Mouse (Mus musculus) brown adipose tissue, adult 24 weeks (tissue): ENCODE data around the gene Dusp15. TPM values are rescaled to one million over a fixed set of nuclear protein-coding genes. Genes with fewer than 3 reads are reported as not detected.
A peak's percentile ranks its signal among the peaks of the same experiment; 100 is the strongest.

Experiments used
- H3K27ac ChIP-seq: fragments of 200-500 bp; replicated peaks from 2 replicates; pipeline ENCODE4 v1.5.1; 2012; ENCODE audit warnings: low read depth, mild to moderate bottlenecking, low read length
- H3K4me1 ChIP-seq: fragments of 200-500 bp; 2 replicates; pipeline ENCODE4 v1.6.1; 2012; ENCODE audit warnings: low read length, mixed read lengths; ENCODE audit not compliant: control insufficient read depth, insufficient read depth, insufficient read length
- H3K4me3 ChIP-seq: fragments of 200-500 bp; 2 replicates; pipeline ENCODE4 v1.5.1; 2012; ENCODE audit warnings: low read depth, mild to moderate bottlenecking, low read length, moderate library complexity; ENCODE audit not compliant: insufficient read depth
- polyA plus RNA-seq: library from polyadenylated mRNA; stranded (reverse); fragments of >200 nt; gene quantifications from 2 replicates; pipeline ENCODE4 v1.2.4, GENCODE M21; 2012; ENCODE audit not compliant: missing spikeins, insufficient read depth, insufficient read length

Gene Dusp15
- not detected in 2 replicates for polyA plus RNA-seq

DNA sequence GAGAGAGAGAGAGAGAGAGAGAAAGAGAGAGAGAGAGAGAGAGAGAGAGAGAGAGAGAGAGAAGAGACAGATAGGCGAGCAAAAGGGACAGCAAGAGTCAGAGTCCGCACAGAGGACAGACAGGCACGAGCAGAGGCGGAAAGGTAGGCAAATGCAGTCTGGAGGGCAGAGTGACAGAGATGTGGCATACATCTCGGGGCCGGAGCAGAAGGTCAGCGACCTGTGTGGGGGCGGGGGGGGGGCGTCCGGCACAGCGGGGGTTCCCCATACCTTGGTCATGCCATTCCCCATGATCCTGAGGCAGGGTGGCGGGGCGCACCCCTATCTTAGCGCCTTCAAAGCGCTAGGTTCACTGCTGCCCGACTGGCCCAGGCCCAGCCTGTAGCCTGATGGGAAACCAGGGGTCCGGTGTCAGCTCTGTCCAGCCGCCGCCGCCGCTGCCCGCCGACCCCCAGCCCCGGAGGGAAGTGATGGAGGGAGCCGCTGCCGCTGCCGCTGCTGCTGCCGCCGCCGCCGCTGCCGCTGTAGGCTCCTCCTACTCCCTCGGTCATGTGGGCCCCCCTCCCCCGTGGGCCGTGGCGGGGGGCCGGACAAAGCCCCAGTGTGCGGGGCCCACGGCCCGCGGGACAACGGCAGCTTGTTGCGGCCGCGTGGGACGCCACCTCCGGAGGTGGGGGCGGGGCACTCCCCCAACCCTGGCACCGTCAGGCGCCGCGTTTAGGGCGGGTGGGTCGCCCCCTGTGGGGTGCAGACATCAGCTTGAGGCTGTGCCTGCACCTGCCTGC lies at the start of gene Dusp15:
Gene Dusp15, minus strand, starts transcription at position 634 of the 785 bp plus-strand sequence.
- H3K4me3 ChIP-seq = peak within 1 kb of the TSS; percentile 47
- H3K27ac ChIP-seq = no peak within 1 kb of the TSS
- H3K4me1 ChIP-seq = peaks cover 4% of the 10 kb centered on the region; the same call in 1 of the 2 replicates

DNA sequence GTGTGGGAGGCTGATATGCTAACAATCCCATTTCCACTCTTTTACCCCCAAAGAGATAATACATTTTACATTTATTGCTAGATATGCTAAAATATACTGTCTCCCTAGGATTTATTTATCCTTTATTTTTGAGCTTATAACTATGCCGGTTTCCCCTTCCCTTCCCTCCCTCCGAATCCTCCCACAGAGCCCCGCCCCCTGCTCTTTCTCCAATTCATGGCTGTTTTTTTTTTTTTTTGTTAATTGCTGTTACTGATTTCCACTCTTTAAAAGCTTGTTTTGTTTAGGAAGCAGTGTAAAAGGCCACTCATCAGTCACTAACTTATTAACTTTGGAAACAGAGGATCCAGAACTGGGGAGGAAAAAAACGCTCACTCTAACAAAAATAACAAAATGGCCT lies 45.5 kb upstream of the Dusp15 start:
- H3K4me1 ChIP-seq = no peaks in the 10 kb centered on the region
- no peak overlapping the region for H3K27ac ChIP-seq
- no peak overlapping the region for H3K4me3 ChIP-seq

DNA sequence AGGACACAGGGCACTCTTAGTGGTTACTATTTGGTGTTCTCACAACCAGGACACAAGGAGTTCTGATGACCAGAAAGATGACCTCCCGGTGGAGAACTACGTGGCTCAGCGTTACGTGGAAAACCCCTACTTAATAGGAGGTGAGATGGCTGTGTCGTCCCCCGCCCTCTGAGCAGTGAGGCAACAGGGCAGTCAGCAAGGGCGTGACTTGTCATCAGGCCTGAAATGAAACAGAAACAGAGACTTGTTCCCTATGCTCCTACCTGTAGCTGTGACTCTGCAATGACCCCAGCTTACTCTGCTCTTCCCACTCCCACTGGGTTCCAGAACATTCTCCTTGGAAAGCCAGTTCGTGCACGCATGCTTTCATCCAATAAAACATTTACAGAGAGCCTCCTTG lies 40.0 kb upstream of the Dusp15 start:
- Histone ChIP-seq H3K4me1 (no peaks in the 10 kb centered on the region), H3K4me3 (no peak overlapping the region), H3K27ac (no peak overlapping the region)

DNA sequence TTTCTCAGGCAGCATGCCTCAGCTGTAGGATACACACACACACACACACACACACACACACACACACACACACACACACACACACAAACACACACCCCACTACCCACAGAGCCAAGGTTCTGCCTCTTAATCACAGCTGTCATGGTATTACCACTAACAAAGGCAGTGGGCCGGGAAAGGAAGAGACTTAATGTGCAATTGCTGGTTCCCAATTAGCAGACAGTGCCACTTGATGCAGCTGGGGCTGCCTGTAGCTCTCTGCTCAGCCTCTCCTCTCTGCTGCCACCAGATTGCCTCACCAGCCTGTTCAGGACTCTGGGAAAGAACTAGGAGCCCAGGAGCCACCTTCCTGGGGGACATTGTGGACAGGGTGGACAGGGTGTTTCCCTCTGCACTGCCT lies 34.1 kb upstream of the Dusp15 start:
- Histone ChIP-seq H3K4me3 (no peak overlapping the region), H3K4me1 (no peaks in the 10 kb centered on the region), H3K27ac (no peak overlapping the region)

DNA sequence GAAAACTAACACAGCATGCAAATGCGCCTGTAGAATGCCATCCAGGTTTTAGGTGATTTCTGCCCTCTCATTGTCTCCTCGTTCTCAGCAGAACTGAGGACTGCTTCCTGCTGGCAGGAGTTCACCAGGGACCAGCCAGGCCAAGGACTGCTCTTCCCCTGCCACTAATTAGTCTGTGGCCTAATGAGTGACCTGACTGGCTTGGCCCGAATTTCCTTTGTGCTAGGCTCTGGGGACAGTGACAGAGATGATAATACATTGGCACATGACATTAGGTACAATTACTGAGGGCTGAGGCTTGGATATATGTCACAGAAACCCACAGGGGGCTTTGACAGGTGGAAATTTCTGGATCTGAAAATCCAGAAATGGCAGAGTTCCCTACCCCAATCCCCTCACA lies 25.5 kb upstream of the Dusp15 start:
- no peak overlapping the region for H3K4me3 ChIP-seq
- H3K27ac ChIP-seq = no peak overlapping the region
- no peaks in the 10 kb centered on the region for H3K4me1 ChIP-seq

DNA sequence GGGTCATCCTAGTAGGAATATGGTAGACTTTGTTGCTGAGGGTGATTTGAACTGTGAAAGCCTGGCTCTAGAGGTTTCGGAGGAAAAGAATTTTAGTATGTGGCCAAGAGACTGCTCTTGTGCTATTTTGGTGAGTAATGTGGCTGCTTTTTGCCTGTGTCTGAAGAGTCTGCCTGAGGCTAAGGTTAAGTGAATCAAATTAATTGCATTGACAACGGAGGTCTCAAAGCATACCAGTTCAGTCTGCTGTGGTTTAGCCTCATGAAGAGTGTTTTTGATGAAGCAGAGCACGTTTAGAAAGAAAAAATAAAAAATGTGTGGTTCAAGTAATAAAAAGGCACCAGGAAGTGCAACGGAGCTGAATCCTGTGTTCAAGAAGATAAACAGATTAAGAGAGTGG lies 14.1 kb upstream of the Dusp15 start:
- H3K27ac ChIP-seq = no peak overlapping the region
- H3K4me3 ChIP-seq = no peak overlapping the region
- H3K4me1 ChIP-seq = no peaks in the 10 kb centered on the region

DNA sequence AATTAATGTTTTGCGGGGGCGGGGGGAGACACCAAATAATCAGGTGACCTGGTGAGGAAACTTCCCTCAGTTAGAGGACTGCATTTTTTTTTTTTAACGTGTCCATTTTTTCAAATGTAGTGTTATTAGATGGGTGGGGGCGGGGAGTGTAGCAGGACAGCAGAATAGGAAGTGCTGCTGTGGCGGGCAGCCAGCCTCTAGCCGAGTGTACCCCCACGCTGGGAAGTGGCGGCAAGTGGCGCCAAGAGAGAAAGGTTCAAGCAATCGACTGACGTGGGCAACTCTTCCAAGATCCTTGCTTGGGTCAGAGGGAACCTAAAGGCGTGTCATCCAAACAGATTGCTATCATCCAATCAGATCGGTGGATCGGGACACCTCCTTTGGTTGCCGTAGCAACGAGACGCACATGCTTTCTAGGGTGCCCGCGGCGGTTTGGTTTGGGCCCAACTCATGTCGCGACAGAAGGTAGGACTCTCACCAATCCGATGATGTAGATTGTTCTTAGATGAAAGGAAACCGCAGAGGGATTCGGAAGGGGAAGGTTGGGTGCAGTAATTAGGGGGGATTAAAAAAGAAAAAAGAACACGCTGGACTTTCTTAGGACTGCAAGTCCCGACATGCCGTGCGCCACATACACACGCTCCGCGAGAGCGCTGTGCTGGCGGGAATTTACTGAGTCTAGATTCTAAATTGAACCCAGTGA lies 10.7 kb upstream of the Dusp15 start, which contains the start of gene Ttll9:
Gene Ttll9, plus strand, starts transcription at position 395 of the 703 bp plus-strand sequence.
- no peak within 1 kb of the TSS for H3K27ac ChIP-seq
- no peaks in the 10 kb centered on the region for H3K4me1 ChIP-seq
- peak within 1 kb of the TSS; percentile 61 for H3K4me3 ChIP-seq

DNA sequence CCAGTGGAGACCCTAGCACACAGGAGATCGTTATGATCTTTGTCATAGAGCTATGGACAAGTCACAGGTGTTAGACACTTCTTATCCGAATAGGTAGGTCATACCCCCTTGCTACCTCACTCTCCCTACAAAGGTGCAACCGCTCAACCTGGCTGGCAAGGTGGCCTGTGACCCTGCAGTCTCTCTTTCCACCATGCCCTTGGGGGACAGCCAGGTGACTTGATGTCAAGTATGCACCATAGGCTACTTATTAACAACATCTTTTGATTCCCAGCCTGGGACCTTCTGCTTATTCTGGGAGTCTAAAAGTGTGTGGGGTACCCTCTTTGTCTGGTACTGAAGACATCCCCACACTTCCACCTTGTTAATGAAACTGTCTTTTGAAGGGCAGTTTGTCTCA lies 6.6 kb upstream of the Dusp15 start:
- H3K4me1 ChIP-seq = no peaks in the 10 kb centered on the region
- H3K27ac ChIP-seq = no peak overlapping the region
- H3K4me3 ChIP-seq = no peak overlapping the region

DNA sequence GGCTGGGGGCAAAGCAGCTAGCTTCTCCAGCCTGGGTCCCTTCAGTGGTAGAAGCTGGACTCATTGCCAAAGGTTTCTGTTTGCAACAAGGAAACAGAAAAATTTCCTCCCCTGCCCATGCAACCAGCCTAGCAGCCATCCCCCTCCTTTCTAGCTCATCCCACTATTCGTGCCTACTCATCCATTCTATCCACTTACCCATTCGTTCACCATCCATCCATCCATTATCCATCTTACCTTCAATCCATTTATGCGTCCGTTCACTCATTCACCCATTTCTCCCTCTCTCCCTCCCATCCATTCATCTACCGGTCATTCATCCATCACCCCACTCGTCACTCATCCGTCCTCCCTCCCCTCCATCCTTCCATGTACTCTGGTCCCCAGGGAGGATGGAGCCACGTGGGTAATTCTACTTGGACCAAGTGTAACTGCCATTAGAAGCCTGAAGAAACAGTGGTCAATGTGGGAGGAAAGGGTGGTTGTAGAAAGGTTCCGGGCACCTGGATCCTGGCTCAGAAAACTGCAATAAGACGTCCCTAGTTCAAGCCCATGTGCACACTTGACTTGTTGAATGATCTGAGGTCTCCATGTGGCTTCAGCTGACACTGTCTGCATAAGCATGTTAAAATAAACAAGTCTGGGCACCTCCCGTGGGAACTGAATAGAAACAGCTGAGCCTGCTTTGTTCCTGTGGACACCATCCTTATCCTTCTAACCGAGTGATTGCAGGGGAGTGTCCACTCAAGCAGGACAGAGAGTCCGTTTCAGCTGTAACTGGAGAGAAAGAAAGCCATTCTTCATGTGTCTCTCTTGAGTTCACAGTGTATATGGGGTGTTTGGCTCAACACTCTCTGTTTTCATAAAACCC lies 587 bp upstream of the Dusp15 start:
- H3K27ac ChIP-seq = no peak overlapping the region
- H3K4me3 ChIP-seq = peak overlapping the region; percentile 47
- H3K4me1 ChIP-seq = peaks cover 4% of the 10 kb centered on the region; the same call in 1 of the 2 replicates

DNA sequence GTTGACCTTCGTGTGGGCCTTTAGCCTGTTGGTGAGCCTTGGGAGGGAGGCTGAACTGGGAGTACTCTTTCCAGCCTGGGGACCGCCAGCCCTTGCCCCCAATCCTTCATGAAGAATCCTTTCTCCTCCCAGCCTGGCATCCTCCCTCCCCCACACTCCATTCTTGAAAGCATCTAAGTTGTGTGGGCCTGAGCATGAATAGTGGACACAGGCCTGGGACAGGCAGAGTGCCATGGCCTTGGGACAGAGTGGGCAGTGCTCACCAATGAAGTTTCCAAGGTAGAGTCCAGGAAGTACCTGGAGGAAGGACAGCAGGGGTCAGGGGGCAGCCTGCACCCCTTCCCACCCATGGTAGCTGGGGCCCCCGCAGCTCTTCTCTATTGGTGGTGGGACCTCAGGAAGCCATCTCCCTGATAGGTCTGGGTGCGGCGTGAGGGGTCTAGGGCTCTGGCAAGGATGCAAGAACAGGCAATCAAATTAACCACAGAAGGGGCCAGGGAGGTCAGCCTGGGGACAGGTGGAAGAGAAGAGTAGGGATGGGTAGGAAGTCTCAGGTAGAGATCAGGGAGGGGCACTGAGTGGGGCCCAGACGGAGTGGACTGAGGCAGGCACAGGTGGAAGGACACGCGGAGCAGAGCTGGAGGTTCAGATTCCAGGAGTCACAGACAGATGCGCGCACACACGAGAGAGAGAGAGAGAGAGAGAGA lies 987 bp downstream of the Dusp15 start:
- Histone ChIP-seq H3K27ac (no peak overlapping the region), H3K4me3 (no peak overlapping the region)

DNA sequence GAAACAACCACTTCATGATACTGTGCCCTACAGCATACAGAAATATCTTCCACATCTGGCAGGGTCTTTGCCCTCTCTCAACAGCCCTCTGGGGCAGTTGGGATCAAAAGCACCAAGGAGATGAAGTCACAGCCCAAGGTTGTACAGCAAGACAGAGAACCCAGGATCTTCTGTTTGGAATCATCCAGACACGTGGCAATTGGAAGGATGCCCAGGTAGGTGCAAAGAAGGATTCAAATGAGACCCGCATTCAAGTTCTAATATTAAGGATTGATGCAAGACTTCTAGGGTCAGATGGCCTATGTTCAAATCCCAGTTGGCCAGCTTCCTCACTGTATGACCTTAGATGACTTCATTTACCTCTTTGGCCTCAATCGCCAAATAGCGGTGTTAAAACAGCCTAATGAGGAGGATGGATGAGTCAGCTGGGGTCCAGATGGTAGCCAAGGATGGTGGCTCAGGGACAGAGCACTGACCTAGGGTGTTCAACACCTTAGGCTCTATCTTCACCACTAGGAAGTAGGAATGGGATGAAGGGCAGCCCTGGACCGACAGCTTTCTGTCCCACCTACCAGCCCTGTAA lies 3.0 kb downstream of the Dusp15 start:
- Histone ChIP-seq H3K27ac (no peak overlapping the region), H3K4me1 (peaks cover 4% of the 10 kb centered on the region; the same call in 1 of the 2 replicates), H3K4me3 (no peak overlapping the region)

More for the DNA sequence above, 987 bp downstream of the Dusp15 start:
- peaks cover 4% of the 10 kb centered on the region; the same call in 1 of the 2 replicates for H3K4me1 ChIP-seq

DNA sequence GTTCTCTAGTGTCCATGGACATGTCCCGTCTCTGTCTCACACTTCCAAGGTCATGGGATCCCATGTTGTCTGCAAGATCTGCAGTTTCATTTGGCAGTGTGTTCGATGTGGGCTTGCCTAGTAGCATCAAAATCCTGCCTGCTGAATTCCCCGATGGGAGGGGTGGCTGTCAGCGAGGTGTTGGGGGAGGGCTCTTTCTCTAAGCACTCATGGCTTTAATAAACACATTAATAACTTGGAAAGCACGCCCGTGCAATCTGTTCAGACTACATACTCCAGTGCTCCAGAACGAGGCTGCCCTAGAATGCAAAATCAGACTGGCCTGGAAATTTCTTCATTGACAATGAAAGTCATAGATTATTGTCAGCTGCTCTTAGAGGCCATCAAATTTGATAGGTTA lies 4.4 kb downstream of the Dusp15 start:
- Histone ChIP-seq H3K27ac (no peak overlapping the region), H3K4me3 (no peak overlapping the region), H3K4me1 (peaks cover 4% of the 10 kb centered on the region; the same call in 1 of the 2 replicates)

DNA sequence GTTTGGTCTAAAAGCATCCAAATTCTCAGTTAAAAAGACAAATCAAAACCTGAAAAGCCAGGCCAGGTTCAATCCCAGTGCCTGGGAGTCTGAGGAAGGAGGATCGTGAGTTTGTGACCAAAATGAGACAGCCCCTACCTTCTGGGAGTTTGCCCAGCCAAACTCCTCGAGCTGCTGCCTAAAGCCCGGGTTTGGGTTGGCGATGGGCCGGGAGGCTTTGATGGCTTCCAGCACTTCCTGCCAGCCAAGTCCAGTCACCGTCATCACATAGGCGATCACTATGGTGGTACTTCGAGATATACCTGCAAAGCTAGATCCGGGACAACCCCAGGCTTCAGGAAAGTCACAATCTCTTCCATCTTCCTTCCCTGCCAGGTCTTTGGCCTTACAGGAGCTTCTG lies 7.5 kb downstream of the Dusp15 start:
- Histone ChIP-seq H3K4me1 (peaks cover 2% of the 10 kb centered on the region; the same call in 1 of the 2 replicates), H3K4me3 (no peak overlapping the region), H3K27ac (no peak overlapping the region)

DNA sequence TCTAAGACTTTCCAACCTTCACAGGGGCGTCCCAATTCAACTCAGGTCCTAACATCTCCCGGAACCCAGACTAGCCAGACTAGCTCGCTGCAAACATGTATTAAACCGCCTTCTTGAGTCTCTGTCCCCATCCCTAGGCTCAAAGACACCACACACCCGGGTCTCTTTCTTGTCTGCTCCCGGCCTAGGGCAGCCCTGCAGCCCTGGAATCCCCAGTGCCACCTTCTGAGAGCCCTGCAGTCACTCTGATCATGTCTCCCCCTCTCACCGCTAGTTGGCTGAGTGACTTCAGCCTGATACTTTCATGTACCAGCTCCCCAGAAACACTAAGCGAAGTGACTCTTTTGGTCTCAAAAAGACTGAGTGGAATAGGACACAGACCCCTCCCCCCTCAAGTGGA lies 7.9 kb downstream of the Dusp15 start:
- Histone ChIP-seq H3K4me1 (no peaks in the 10 kb centered on the region), H3K4me3 (no peak overlapping the region), H3K27ac (no peak overlapping the region)
